Mouse (Mus musculus) kidney, postnatal 36 days (tissue): ENCODE measurements around the gene Otulin.

Source experiments
- DNase-seq, 2 experiments: peaks; one replicate each; pipeline ENCODE4 v3.0.0; 2021 to 2022; ENCODE audit warnings: mixed read lengths in 2 of 2

Otulin gene

GRCm38 (mm10) chr15:27500390-27500789 is 130.1 kb downstream of the Otulin start:
- no peak for DNase-seq

- DNase-seq, result no peak
Observed at GRCm38 (mm10) chr15:27498078-27498477, 132.4 kb downstream of the Otulin start.

GRCm38 (mm10) chr15:27497300-27497997 is 133.0 kb downstream of the Otulin start:
- DNase-seq, result no peak

- DNase-seq, result no peak
Observed at GRCm38 (mm10) chr15:27496596-27497299, 133.7 kb downstream of the Otulin start.

- no peak for DNase-seq
Observed at GRCm38 (mm10) chr15:27495981-27496401, 134.5 kb downstream of the Otulin start.

GRCm38 (mm10) chr15:27493516-27493915 is 137.0 kb downstream of the Otulin start:
- DNase-seq, result no peak

- DNase-seq, result no peak
Observed at GRCm38 (mm10) chr15:27492734-27493133, 137.8 kb downstream of the Otulin start.
